Mouse (Mus musculus) cortical plate, adult 2 months (tissue): ENCODE data around the gene Syne2. TPM values are rescaled to one million over a fixed set of nuclear protein-coding genes. Genes with fewer than 3 reads are reported as not detected.
"Not testable (repeated sequence)": the region's sequence is repeated elsewhere in the genome, so short reads cannot be mapped to it uniquely, and the experiment has no call there.

ENCODE experiments used
- H3K27ac ChIP-seq: fragments of 200-500 bp; 2 replicates; pipeline ENCODE4 v1.5.1; 2012; ENCODE audit warnings: low read length, control low read depth, inconsistent platforms; ENCODE audit not compliant: insufficient read depth
- H3K4me1 ChIP-seq: fragments of 200-500 bp; 2 replicates; pipeline ENCODE4 v1.6.1; 2011; ENCODE audit warnings: low read length; ENCODE audit not compliant: control insufficient read depth, insufficient read depth
- H3K4me3 ChIP-seq: fragments of 200-500 bp; 2 replicates; pipeline ENCODE4 v1.5.1; 2011; ENCODE audit warnings: mild to moderate bottlenecking, low read length, control low read depth; ENCODE audit not compliant: insufficient read depth
- CTCF ChIP-seq: fragments of 200-500 bp; IDR thresholded peaks from 2 replicates; pipeline ENCODE4 v1.5.1; 2011; ENCODE audit warnings: mild to moderate bottlenecking, control low read depth, low read length; ENCODE audit not compliant: insufficient read depth; ENCODE audit errors: extremely low read depth
- POLR2A ChIP-seq: fragments of 200-500 bp; IDR thresholded peaks from 2 replicates; pipeline ENCODE4 v1.6.1; 2011; ENCODE audit warnings: mild to moderate bottlenecking, low read length, control low read depth; ENCODE audit not compliant: insufficient read depth; ENCODE audit errors: extremely low read depth
- polyA plus RNA-seq: library from polyadenylated mRNA; depleted of rRNA; stranded (reverse); fragments of >200 nt; gene quantifications from 2 replicates; pipeline ENCODE4 v1.2.3, GENCODE M21; 2012; rRNA removed

Gene Syne2
- polyA plus RNA-seq, 1 experiment: 20.6 TPM

GRCm38 (mm10) chr12:76117632-76118153 lies 299.8 kb downstream of the Syne2 start:
- H3K4me3 ChIP-seq: no peak overlapping the region
- peak overlapping the region; percentile 37; the same call in 1 of the 2 replicates for H3K27ac ChIP-seq
- TF ChIP-seq POLR2A: no peak
- no peak for TF ChIP-seq CTCF
- H3K4me1 ChIP-seq: peaks cover 1% of the 10 kb centered on the region; the same call in 1 of the 2 replicates

GRCm38 (mm10) chr12:76123223-76123622 lies 305.3 kb downstream of the Syne2 start:
- H3K4me1 ChIP-seq: no peaks in the 10 kb centered on the region
- TF ChIP-seq POLR2A (no peak), CTCF (no peak)
- H3K4me3 ChIP-seq: no peak overlapping the region
- H3K27ac ChIP-seq: no peak overlapping the region

DNA sequence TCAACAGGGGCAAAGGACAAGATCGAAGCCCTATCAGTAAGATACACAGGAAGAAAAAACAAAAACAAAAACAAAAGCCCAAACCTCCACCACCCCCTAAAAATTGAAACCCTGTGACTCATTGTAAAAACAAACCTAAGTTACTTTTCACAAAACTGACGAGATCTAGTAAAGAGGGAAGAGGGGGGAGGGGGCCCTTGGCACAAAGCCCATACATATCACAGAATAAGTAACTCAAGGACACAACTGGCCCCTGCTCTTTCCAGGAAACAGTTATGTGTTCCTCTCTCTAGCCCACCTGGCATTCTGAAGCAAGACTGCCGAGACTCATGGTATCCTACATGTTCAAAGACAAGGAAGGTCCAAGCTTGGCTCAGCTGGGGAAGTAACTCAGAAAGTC lies 310.4 kb downstream of the Syne2 start:
- Histone ChIP-seq H3K4me3 (no peak overlapping the region), H3K27ac (no peak overlapping the region), H3K4me1 (no peaks in the 10 kb centered on the region; the same call in 1 of the 2 replicates)
- TF ChIP-seq CTCF: no peak
- no peak for TF ChIP-seq POLR2A

- TF ChIP-seq POLR2A (no peak), CTCF (no peak)
- Histone ChIP-seq H3K27ac (no peak overlapping the region), H3K4me1 (no peaks in the 10 kb centered on the region; the same call in 1 of the 2 replicates), H3K4me3 (no peak overlapping the region)
Observed at GRCm38 (mm10) chr12:76128831-76129230, 310.9 kb downstream of the Syne2 start.

- H3K4me3 ChIP-seq: no peak overlapping the region
- no peak overlapping the region for H3K27ac ChIP-seq
- no peaks in the 10 kb centered on the region; the same call in 1 of the 2 replicates for H3K4me1 ChIP-seq
- no peak for TF ChIP-seq POLR2A
- TF ChIP-seq CTCF: peak; percentile 40
Observed at GRCm38 (mm10) chr12:76130281-76130680, 312.3 kb downstream of the Syne2 start.

DNA sequence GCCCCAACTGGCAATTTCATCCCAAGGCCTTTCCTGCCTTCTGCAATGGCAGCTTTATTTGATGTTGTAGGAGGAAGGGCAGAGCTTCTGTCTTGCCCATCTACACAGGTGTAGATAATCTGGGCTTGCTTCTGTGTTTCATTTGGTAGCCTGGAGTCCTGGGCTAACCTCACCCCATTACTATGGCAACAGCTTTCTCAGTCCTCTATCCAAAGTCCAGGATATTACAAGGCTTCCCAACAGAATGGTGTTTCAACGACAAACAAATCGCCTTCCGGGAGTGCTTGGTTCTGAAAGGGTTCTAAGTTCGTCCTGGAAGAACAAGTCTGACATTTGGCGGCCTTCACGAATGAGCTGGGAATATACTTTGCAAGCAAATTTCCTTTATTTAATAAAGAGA lies 313.0 kb downstream of the Syne2 start:
- Histone ChIP-seq H3K4me1 (no peaks in the 10 kb centered on the region; the same call in 1 of the 2 replicates), H3K4me3 (no peak overlapping the region), H3K27ac (no peak overlapping the region)
- no peak for TF ChIP-seq POLR2A
- no peak for TF ChIP-seq CTCF

DNA sequence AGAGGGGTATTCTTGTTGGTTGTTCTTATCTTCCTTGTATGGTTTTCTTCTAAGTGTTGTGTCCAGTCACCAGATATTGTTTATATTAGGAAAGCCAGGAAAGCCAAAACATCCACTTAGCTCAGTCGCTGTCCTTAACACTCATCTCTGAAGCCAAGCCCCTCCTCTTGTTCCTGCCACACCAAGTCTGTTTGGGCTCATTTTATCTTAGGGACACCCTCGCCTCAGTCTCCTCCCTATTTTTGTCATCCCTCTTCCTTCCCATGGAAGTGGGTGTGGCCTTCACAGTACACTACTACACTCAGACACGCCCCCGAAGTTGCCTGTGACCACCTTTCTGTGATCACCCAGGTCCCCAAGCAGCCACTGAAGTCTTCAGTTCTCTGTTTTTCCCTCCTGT lies 314.7 kb downstream of the Syne2 start:
- no peak for TF ChIP-seq POLR2A
- TF ChIP-seq CTCF: no peak
- H3K4me1 ChIP-seq: no peaks in the 10 kb centered on the region; the same call in 1 of the 2 replicates
- H3K27ac ChIP-seq: no peak overlapping the region
- H3K4me3 ChIP-seq: no peak overlapping the region

DNA sequence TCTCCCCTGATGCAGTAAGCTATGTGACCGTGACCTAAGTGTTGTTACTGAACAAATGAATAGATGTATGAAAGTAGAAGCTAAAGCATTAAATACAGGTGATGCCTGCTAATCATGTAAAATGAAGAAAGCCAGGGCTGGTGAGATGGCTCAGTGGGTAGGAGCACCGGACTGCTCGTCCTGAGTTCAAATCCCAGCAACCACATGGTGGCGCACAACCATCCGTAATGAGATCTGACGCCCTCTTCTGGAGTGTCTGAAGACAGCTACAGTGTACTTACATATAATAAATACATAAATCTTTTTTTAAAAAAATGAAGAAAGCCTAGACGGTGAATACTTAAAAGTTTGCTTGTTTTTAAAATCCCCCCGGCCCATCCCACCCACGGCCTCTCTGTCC lies 315.1 kb downstream of the Syne2 start:
- not testable (repeated sequence) for H3K4me3 ChIP-seq, H3K27ac ChIP-seq, H3K4me1 ChIP-seq

DNA sequence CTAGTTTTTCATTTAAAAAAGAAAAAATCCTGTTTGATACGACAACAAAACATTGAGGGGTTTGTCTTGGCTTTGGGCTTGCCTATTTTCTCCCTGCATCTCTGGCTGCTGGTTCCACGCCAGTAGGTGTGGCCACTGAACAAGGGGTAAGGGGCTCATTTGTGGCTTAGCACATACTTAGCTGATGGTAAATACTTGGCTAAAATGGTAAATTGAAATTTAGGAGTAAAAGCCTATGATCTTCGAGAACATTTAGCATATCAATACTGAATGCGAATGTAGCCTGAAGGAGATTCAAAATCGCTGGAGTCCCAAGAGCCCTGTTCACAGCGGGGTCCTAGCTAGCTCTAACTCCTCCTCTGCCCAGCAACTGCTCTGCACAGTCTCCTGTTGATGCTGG lies 318.8 kb downstream of the Syne2 start:
- Histone ChIP-seq H3K27ac (no peak overlapping the region), H3K4me1 (no peaks in the 10 kb centered on the region), H3K4me3 (no peak overlapping the region)
- no peak for TF ChIP-seq CTCF
- TF ChIP-seq POLR2A: no peak

- not testable (repeated sequence) for H3K27ac ChIP-seq, H3K4me1 ChIP-seq, H3K4me3 ChIP-seq
Observed at GRCm38 (mm10) chr12:76152389-76152788, 334.5 kb downstream of the Syne2 start.

Other genes starting within 250 kb of the Syne2 start
- gene Ppp2r5e, start 221.9 kb upstream of the Syne2 start, polyA plus RNA-seq: 34.9 and 35.7 TPM in 2 replicates
- gene Wdr89, start 148.6 kb upstream of the Syne2 start, polyA plus RNA-seq: 7.0 and 7.5 TPM in 2 replicates
- 27.0 and 28.1 TPM in 2 replicates for gene Sgpp1, start 82.4 kb upstream of the Syne2 start, polyA plus RNA-seq